Mouse (Mus musculus) adrenal gland, postnatal 10 days (tissue): Measurements from ENCODE around the gene Zmynd15. TPM values are rescaled to one million over a fixed set of nuclear protein-coding genes. Genes with fewer than 3 reads are reported as not detected.

ENCODE experiments used
- DNase-seq: peaks from one replicate; pipeline ENCODE4 v3.0.0; 2021; ENCODE audit warnings: mixed read lengths
- microRNA-seq: library from miRNA; unstranded; fragments of <30 nt; microRNA quantifications from one replicate; pipeline ENCODE4 v1.2.0, GENCODE M21; 2021
- total RNA-seq, 2 experiments: library from RNA; stranded (reverse); gene quantifications; 2 replicates each; pipeline ENCODE4 v1.2.3; 2021

Zmynd15 gene
- total RNA-seq, 2 experiments from 2014 or later, result 0.93 to 1.8 TPM

- DNase-seq, result peak; percentile 85
Observed at GRCm38 (mm10) chr11:70506385-70506784, 47.2 kb downstream of the Zmynd15 start.

GRCm38 (mm10) chr11:70506962-70507515, 47.8 kb downstream of the Zmynd15 start:
- DNase-seq, result no peak

GRCm38 (mm10) chr11:70509753-70510564, 50.7 kb downstream of the Zmynd15 start:
- peak; percentile 48 for DNase-seq

GRCm38 (mm10) chr11:70511242-70511641, 52.0 kb downstream of the Zmynd15 start:
- no peak for DNase-seq

- no peak for DNase-seq
Observed at GRCm38 (mm10) chr11:70511825-70512224, 52.6 kb downstream of the Zmynd15 start.

- DNase-seq, result no peak
Observed at GRCm38 (mm10) chr11:70512709-70513342, 53.6 kb downstream of the Zmynd15 start.

GRCm38 (mm10) chr11:70513520-70513919, 54.3 kb downstream of the Zmynd15 start:
- peak; percentile 51 for DNase-seq

- DNase-seq, result no peak
Observed at GRCm38 (mm10) chr11:70514288-70514687, 55.1 kb downstream of the Zmynd15 start, which contains the start of gene Vmo1. Vmo1 (minus strand) TSS chr11:70514616.

Small RNAs within 50 kb of the gene (microRNA-seq; reads per million reads assigned to microRNA genes)
- 1.4 reads per million for gene Mir7115

Other genes starting within 250 kb of the Zmynd15 start
- gene Slc16a11, start 246.7 kb upstream of the Zmynd15 start, total RNA-seq, result 1 to 10 TPM; 1.3 to 2.5 TPM
- gene Slc16a13, start 238.4 kb upstream of the Zmynd15 start, total RNA-seq, result 1 to 10 TPM; 3.8 to 6.2 TPM
- gene Bcl6b, start 229.6 kb upstream of the Zmynd15 start, total RNA-seq, result 10 to 100 TPM; 27.1 to 31.1 TPM
- gene 0610010K14Rik, start 221.5 kb upstream of the Zmynd15 start, total RNA-seq, result 10 to 100 TPM; 58.6 to 62.3 TPM
- 1 to 10 TPM; 4.0 to 4.9 TPM for gene Gm21988, start 219.6 kb upstream of the Zmynd15 start, total RNA-seq
- 100 to 1,000 TPM; 139 to 162 TPM for gene Rnasek, start 219.6 kb upstream of the Zmynd15 start, total RNA-seq
- gene Alox12, start 204.1 kb upstream of the Zmynd15 start, total RNA-seq, result 1 to 10 TPM; 2.4 to 2.7 TPM
- not detected for gene Alox12e, start 136.8 kb upstream of the Zmynd15 start, total RNA-seq
- 1 to 10 TPM; 2.0 to 2.5 TPM for gene Alox15, start 107.4 kb upstream of the Zmynd15 start, total RNA-seq
- 10 to 100 TPM; 23.2 to 24.6 TPM for gene Pelp1, start 49.4 kb upstream of the Zmynd15 start, total RNA-seq
- gene Arrb2, start 26.8 kb upstream of the Zmynd15 start, total RNA-seq, result 10 to 100 TPM; 21.7 to 26.0 TPM
- gene Med11, start 7.5 kb upstream of the Zmynd15 start, total RNA-seq, result 10 to 100 TPM; 16.1 to 18.5 TPM
- gene Cxcl16, start 551 bp downstream of the Zmynd15 start, total RNA-seq, result 1 to 10 TPM; 4.2 to 5.8 TPM
- gene Tm4sf5, start 45.8 kb downstream of the Zmynd15 start, total RNA-seq, result under 1 TPM; 0.55 to 0.84 TPM
- under 1 TPM; 0.42 to 0.48 TPM for gene Vmo1, start 55.2 kb downstream of the Zmynd15 start, total RNA-seq
- 1 to 10 TPM; 4.9 to 9.8 TPM for gene Gltpd2, start 59.8 kb downstream of the Zmynd15 start, total RNA-seq
- 100 to 1,000 TPM; 276 to 295 TPM for gene Psmb6, start 65.9 kb downstream of the Zmynd15 start, total RNA-seq
- not detected for gene Gm40193, start 73.5 kb downstream of the Zmynd15 start, total RNA-seq
- 10 to 100 TPM in 1 of 2 experiments, 1 to 10 TPM in 1; 9.7 to 13.6 TPM for gene Pld2, start 80.6 kb downstream of the Zmynd15 start, total RNA-seq
- 10 to 100 TPM; 49.0 to 55.8 TPM for gene Mink1, start 103.4 kb downstream of the Zmynd15 start, total RNA-seq
- not detected for gene 4930544D05Rik, start 156.4 kb downstream of the Zmynd15 start, total RNA-seq
- gene Chrne, start 159.8 kb downstream of the Zmynd15 start, total RNA-seq, result 1 to 10 TPM in 1 of 2 experiments, not detected in 1; 1.6 TPM
- under 1 TPM; 0.30 TPM for gene Gp1ba, start 179.7 kb downstream of the Zmynd15 start, total RNA-seq
- 10 to 100 TPM; 73.9 to 86.6 TPM for gene Rnf167, start 187.8 kb downstream of the Zmynd15 start, total RNA-seq
- gene Slc25a11, start 188.0 kb downstream of the Zmynd15 start, total RNA-seq, result 100 to 1,000 TPM; 180 to 220 TPM
- 100 to 1,000 TPM; 677 to 708 TPM for gene Pfn1, start 195.2 kb downstream of the Zmynd15 start, total RNA-seq
- gene Eno3, start 197.8 kb downstream of the Zmynd15 start, total RNA-seq, result 100 to 1,000 TPM in 1 of 2 experiments, 10 to 100 TPM in 1; 89.5 to 224 TPM
- gene Spag7, start 210.0 kb downstream of the Zmynd15 start, total RNA-seq, result 10 to 100 TPM; 66.5 to 72.6 TPM
- gene Camta2, start 228.7 kb downstream of the Zmynd15 start, total RNA-seq, result 10 to 100 TPM; 34.3 to 43.8 TPM
- 10 to 100 TPM; 13.8 to 18.9 TPM for gene Inca1, start 240.7 kb downstream of the Zmynd15 start, total RNA-seq
- 100 to 1,000 TPM; 156 to 176 TPM for gene Kif1c, start 241.1 kb downstream of the Zmynd15 start, total RNA-seq